Mouse (Mus musculus): ENCODE measurements around the gene Ankrd13b. TPM values are rescaled to one million over a fixed set of nuclear protein-coding genes. Genes with fewer than 3 reads are reported as not detected.
A peak's percentile ranks its signal among the peaks of the same experiment; 100 is the strongest.

Ankrd13b gene
- total RNA-seq, 2 experiments from 2014 or later = 122 TPM

GRCm38 (mm10) chr11:77511336-77511735, 21.9 kb upstream of the Ankrd13b start:
- no peak for DNase-seq (ENCODE audit: low spot score in 2 of 2)

- DNase-seq (ENCODE audit: low spot score in 2 of 2) = peak; percentile 81 to 88
Observed at GRCm38 (mm10) chr11:77508068-77509021, 18.9 kb upstream of the Ankrd13b start.

GRCm38 (mm10) chr11:77507426-77507825, 17.9 kb upstream of the Ankrd13b start:
- no peak for DNase-seq (ENCODE audit: low spot score in 2 of 2)

DNA sequence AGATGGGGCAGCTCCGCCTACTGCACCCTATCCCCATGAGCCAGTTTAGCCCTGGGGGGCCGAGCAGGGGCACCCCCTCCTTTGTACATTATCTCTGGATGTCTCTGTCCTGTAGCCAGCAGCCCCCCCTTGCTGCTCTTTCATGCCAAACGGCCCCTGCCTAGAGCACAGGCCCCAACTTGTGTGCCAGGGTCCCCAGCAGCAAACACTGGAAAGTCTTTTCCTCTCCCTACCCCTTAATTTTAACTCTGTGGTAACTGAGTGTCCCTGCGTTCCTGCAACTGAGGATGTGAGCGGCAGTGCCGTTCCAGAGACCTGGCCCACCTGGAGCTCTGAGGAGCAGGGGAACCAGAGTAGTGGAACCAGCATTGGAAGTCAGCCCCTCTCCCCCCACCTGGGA, 17.5 kb upstream of the Ankrd13b start:
- DNase-seq (ENCODE audit: low spot score in 2 of 2) = no peak

DNA sequence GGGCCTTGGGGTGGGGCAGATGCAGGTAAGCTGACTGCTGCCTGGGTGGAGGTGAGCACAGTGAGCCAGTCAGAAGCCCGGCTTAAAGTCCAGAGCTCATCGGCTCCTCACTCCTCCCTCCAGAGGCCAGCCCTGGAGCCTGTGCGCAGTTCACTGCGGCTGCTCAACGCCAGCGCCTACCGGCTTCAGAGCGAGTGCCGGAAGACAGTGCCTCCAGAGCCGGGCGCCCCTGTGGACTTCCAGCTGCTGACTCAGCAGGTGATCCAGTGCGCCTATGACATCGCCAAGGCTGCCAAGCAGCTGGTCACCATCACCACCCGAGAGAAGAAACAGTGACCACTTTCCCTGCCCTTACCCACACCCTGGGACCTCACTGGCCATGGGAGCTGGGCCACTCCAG, 16.8 kb upstream of the Ankrd13b start:
- no peak for DNase-seq (ENCODE audit: low spot score in 2 of 2)

- no peak for DNase-seq (ENCODE audit: low spot score in 2 of 2)
Observed at GRCm38 (mm10) chr11:77505291-77505980, 16.0 kb upstream of the Ankrd13b start.

DNA sequence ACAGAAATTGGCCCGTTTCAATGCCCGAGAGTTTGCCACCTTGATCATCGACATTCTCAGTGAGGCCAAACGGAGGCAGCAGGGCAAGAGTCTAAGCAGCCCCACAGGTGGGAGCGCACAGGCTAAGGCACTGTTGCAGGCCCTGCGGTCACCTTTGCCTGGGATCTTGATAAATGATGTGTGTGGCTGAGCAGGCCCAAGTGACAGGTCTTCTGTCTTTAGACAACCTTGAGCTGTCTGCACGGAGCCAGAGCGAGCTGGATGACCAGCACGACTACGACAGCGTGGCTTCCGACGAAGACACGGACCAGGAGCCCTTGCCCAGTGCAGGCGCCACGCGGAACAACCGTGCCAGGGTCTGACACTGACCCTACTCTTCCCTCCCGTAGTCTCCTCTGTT, 14.9 kb upstream of the Ankrd13b start:
- DNase-seq (ENCODE audit: low spot score in 2 of 2) = no peak

DNA sequence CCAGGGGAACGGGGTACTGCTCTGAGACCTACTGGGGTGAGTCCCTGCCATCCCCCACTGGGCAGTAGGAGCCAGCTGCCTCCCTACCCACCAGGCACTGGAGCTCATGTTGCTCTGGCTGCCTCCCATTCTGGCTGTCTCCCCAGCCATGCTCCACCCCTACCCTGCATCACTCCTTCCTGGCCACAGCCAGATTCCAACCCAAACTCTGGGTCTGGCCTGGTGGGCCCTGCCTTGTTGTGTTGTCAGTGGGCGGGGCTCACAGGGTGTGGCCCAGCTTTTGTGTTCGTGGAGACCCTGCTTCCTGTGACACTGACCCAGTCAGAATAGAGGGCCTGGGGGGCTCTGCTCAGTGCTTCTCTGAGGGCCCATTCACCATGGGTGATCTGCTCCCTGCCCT, 14.0 kb upstream of the Ankrd13b start:
- no peak for DNase-seq (ENCODE audit: low spot score in 2 of 2)

DNA sequence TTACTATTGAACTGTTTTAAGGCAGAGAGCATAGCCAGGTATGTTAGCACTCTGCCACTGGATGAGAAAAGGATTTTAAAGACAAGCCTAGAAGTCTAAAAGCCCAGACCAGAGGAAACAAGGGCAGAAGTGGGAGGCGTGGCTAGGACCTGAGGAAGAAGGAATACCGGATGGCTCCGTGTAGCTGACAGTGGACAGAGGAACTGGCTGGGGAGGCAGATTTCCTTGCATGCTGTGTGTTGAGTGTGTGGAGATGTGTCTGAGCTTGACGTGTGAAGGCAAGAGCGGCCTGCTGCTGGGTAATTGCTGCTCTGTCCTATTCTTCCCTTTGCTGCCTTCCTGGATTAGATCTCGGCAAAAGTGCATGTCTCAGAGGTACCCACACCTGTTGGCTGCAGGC, 13.0 kb upstream of the Ankrd13b start:
- DNase-seq (ENCODE audit: low spot score in 2 of 2) = no peak

DNA sequence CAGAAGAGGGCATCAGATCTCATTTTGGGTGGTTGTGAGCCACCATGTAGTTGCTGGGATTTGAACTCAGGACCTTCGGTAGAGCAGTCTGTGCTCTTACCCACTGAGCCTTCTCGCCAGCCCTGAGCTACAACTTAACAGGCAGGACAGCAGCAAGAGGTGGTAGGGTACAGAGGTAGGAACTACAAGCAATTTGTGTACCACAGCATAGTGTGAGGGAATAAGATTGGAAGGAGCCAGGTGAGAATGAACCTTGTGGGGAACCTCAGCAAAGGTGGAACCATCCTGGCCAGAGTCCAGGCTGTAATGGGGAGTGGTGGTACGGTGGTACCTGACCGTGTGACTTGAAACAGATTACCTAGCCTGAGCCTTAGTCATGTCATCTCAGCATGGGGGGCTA, 12.5 kb upstream of the Ankrd13b start:
- no peak for DNase-seq (ENCODE audit: low spot score in 2 of 2)

DNA sequence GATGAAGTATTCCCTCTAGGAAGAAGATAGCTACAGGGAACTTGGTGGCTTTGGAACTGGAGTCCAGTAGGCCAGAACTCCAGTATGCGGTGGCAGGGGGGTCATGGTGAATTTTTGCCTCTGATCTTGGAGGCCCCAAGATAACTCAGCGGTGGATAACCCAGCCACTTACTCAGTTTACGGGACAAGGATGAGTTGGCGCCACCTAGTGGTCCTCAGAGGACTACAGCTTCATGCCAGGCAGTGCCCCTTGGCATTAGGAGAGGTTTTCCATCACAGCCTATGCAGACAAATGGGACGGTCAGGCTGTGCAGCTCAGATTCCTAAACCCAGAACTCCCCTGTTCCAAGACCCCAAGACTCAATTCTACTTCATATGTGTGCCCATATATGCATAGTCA, 11.9 kb upstream of the Ankrd13b start:
- DNase-seq (ENCODE audit: low spot score in 2 of 2) = peak; percentile 78 to 81

DNA sequence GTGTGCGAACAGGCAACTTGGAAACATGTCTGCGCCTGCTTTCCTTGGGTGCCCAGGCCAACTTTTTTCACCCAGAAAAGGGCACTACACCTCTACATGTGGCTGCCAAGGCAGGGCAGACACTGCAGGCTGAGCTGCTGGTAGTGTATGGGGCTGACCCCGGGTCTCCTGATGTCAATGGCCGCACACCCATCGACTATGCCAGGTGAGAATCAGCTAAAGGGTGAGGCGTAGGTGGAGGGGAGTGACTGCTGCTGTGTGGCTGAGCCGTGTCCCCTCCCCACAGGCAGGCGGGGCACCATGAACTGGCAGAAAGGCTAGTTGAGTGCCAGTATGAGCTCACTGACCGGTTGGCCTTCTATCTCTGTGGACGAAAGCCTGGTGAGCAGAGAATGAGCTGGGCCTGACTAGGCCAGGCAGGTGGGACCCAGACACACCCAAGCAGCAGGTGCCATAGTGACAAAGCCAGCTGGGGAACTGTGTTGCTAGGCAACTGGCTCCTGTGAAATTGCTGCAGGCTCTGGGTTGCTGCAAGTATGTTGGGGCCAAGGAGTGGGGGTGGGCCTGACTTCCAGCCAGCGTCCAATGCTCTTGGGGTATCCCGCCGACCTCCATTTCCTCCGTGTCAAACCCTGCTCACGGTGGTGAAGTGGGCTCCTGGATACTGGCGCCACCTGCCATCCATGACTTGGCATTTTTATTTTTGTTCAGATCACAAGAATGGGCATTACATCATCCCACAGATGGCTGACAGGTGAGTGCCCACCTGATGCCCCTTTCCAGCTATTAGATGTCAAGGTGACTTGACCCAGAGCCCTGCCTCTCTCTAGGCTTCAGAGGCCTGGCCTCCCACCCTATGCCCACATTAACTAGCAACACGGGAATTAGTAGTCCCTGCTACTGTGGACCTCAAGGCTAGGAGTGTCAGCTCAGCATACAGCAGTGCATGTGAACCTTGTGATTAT, 11.2 kb upstream of the Ankrd13b start:
- DNase-seq (ENCODE audit: low spot score in 2 of 2) = no peak

- no peak for DNase-seq (ENCODE audit: low spot score in 2 of 2)
Observed at GRCm38 (mm10) chr11:77499354-77499753, 9.9 kb upstream of the Ankrd13b start.

DNA sequence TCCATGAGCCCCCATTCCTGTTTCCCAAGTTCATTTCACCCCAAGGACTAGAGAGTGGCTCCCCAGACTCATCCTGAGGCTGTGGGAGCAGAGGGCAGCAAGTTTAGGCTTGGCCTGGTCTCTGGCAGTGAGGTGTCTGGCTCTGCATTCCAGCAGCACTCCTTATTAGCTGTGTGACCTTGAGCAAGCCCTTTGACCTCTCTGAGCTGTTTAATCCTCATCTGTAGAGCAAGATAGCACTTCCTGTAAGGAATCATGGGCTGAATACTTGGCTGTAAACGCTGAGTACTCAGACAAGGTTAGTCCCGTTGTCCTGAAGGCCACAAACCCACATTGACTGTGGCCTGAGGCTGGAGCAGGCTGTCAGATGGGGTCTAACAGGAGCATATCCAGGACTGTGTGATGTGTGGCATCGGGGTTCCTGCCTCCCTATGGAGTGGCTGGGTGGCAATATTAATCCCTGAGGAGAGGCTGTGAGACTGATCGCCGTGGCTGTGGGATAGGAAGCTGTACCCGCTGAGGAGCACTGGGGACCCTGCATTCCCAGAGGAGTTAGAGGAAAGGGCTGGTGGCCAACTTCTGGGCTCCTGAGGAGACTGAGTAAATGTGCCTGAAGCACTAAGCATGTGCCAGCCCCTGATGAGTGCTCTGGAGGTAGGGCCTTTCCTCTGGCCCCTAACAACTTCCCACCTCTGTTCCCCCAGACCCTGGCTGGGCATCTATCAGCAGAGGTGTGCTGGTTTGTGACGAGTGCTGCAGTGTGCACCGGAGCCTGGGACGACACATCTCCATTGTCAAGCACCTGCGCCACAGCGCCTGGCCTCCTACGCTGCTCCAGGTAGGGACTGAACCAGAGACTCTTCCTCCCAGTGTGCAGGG, 9.0 kb upstream of the Ankrd13b start:
- DNase-seq (ENCODE audit: low spot score in 2 of 2) = no peak

GRCm38 (mm10) chr11:77497851-77498250, 8.4 kb upstream of the Ankrd13b start:
- DNase-seq (ENCODE audit: low spot score in 2 of 2) = no peak

DNA sequence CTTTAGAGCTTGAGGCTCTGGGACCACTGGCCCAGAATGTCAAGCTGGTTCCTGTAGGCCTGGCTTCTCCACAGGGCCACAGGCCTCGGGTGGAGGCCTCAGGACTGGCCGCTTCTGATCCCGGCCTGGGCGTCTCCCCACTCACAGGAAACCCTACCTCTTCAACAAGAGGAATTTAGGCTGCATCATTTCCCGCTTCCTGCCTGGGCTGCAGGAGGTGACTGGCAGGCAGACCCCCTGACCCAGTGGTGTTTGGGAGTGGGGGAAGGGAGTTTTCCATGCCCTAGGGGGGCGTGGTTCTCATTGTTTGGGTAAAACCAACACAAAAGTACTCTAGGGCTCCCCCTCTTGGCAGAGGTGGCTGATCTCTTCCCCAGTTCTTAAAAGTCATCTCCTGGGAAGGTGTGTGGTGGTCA, 7.9 kb upstream of the Ankrd13b start:
- DNase-seq (ENCODE audit: low spot score in 2 of 2) = no peak

DNA sequence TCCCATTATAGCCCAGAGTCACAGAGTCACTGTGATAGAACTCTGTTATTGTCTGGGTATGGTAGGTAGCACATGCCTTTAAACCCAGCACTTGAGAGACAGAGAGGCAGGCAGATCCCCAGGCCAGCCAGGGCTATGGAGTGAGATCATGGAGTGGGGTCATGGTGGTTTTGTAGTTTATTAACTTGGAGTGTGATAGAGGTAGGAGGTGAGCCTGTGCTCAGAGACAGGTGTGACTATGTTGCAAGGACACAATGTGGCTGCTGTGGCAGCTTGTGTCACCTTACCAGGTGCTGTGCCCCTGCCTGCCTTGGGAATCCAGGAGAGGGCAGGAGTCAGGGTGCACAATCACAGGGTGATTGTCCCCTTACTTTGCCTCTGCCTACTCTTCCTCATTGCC, 6.0 kb upstream of the Ankrd13b start:
- no peak for DNase-seq (ENCODE audit: low spot score in 2 of 2)

GRCm38 (mm10) chr11:77494782-77495181, 5.3 kb upstream of the Ankrd13b start:
- no peak for DNase-seq (ENCODE audit: low spot score in 2 of 2)

GRCm38 (mm10) chr11:77494344-77494676, 4.8 kb upstream of the Ankrd13b start:
- no peak for DNase-seq (ENCODE audit: low spot score in 2 of 2)
